ENCODE assay signal across 8 mouse cellular contexts in the genomic region with DNA sequence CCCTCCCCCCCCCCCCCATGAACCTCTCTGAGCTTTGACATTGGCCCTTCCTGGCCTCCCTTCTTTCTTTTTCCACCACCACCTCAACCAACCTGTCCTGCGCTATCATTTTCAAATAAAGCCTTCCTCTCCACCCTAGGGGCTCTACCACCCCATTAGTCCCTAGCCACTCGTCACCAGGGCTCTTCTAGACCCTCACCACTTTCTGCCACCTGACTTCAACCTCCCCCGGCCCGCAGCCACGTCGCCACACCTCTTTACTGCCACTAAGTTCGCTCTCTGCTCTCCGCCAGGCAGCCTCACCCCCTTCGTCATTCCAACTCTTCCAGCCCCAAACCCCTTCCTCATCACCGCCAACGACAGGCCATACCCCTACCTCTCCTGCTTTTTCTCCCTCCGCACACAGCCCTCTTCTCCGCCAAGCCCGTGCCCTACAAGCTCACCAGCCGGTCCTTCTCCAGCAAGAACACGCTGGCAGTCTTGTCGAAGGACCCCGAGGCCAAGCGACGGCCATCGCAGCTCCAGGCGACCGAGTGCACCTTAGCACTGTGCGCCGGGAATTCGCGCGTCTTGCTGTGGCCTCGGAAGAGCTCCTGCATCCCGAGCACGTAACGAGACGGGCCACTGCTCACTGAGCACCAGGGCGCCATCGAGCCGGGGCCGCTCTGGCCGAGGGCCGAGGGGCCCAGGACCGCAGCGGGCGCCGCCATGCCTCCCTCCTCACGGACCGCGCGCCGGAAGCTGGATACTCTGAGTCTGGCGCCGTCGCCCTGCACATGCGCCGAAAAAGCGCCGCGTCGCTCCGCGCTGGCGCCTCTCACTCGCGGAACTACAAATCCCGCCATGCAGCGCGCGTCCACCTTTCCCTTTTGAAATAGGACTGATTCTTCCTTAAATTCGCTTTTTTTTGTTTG. TPM values are rescaled to one million over a fixed set of nuclear protein-coding genes. Genes with fewer than 3 reads are reported as not detected.
A peak's percentile ranks its signal among the peaks of the same experiment; 100 is the strongest.
DNase-seq lines count a peak whose midpoint lies in the region; ATAC-seq and TF ChIP-seq lines count a peak whose summit lies in the region.

Gene Thoc3 (minus strand): TSS at position 752 of the 914 bp plus-strand sequence.

- no peaks in the 10 kb centered on the region for H3K9me3 ChIP-seq in hindbrain, postnatal 0 days (ENCODE audit: low read length)

- DNase-seq in WW6 (ENCODE audit: low read depth, low spot score) = peak; percentile 78
- peak; percentile 75 to 86 for DNase-seq in cerebellum, postnatal 4 days (ENCODE audit: low spot score in 2 of 2)
- DNase-seq in gastrocnemius, adult 2 months = peak; percentile 93
- peak; percentile 95 for DNase-seq in hindbrain, postnatal 0 days (ENCODE audit: low spot score)
- DNase-seq in left cerebral cortex, adult 2 months (ENCODE audit: extremely low spot score in 1 of 2, low spot score in 2 of 2) = peak; percentile 90 to 94
- peak; percentile 94 to 96 for DNase-seq in right cerebral cortex, adult 2 months (ENCODE audit: low spot score in 2 of 2)
- peak; percentile 90 for DNase-seq in urinary bladder, postnatal 14 days (ENCODE audit: low spot score)

- peak within 1 kb of the TSS; percentile 96 for H3K4me2 ChIP-seq in hindbrain, postnatal 0 days (ENCODE audit: low read depth, low read length)

- H3K4me3 ChIP-seq in gastrocnemius, adult 2 months = peak within 1 kb of the TSS; percentile 98
- peak within 1 kb of the TSS; percentile 88 for H3K4me3 ChIP-seq in hindbrain, postnatal 0 days (ENCODE audit: low read length)
- peak within 1 kb of the TSS; percentile 72 for H3K4me3 ChIP-seq in left cerebral cortex, adult 2 months

- no peaks in the 10 kb centered on the region for H3K27me3 ChIP-seq in hindbrain, postnatal 0 days (ENCODE audit: insufficient read depth, low read length)

- peak; percentile 98 for ATAC-seq in hindbrain, postnatal 0 days
- ATAC-seq in megakaryocyte, adult 5-6 weeks (ENCODE audit: poor library complexity, severe bottlenecking) = peak; percentile 100

- no peak for TF ChIP-seq CTCF in gastrocnemius, adult 2 months (IDR thresholded peaks at IDR 0.05)
- TF ChIP-seq CTCF in hindbrain, postnatal 0 days (IDR thresholded peaks at IDR 0.05; ENCODE audit: low read depth) = no peak
- TF ChIP-seq CTCF in left cerebral cortex, adult 2 months (IDR thresholded peaks at IDR 0.05) = no peak

- WGBS in hindbrain, postnatal 0 days = under 1% methylated on average over 66 of the region's 67 CpGs

- peak within 1 kb of the TSS; percentile 81 for H3K9ac ChIP-seq in hindbrain, postnatal 0 days (replicated peaks; ENCODE audit: low read length)

- peaks cover 28% of the 10 kb centered on the region for H3K36me3 ChIP-seq in hindbrain, postnatal 0 days (ENCODE audit: insufficient read depth, low read length)

- H3K27ac ChIP-seq in gastrocnemius, adult 2 months = peak within 1 kb of the TSS; percentile 85
- H3K27ac ChIP-seq in hindbrain, postnatal 0 days = peak within 1 kb of the TSS; percentile 73; the same call in 1 of the 2 replicates
- peak within 1 kb of the TSS; percentile 73 for H3K27ac ChIP-seq in left cerebral cortex, adult 2 months

- peaks cover 9% of the 10 kb centered on the region for H3K4me1 ChIP-seq in hindbrain, postnatal 0 days (ENCODE audit: insufficient read depth, low read length)

- intact Hi-C loops in gastrocnemius, adult 2 months (cut with DNase I) = loop anchor here (5.0 kb wide), 3 partner anchors 34 to 154 kb away; partner anchors contain the start of genes 4833439L19Rik, Faf2 and Simc1
- intact Hi-C loops in left cerebral cortex, adult 2 months (cut with DNase I) = loop anchor here (5.0 kb wide), 2 partner anchors 54 to 99 kb away; partner anchors contain the start of gene 4833439L19Rik

RNA-seq across cellular contexts. Expression of gene Thoc3, which starts in this region (rescaled TPM):
- total RNA-seq in gastrocnemius, adult 2 months (2021) = 10 to 100 TPM; 14.7 to 16.5 TPM
- total RNA-seq in hindbrain, postnatal 0 days (2014; rRNA removed) = 67.2 and 120 TPM in 2 replicates
- 107 and 108 TPM in 2 replicates for polyA plus RNA-seq in hindbrain, postnatal 0 days (2015; fragmentation: Nextera tagmentation; extraction: Ambion mirVana)
- total RNA-seq in left cerebral cortex, adult 2 months (2021) = 10 to 100 TPM; 35.6 to 36.0 TPM
- 15.2 and 16.2 TPM in 2 replicates for total RNA-seq in megakaryocyte, adult 5-6 weeks (2015)
- 19.6 and 20.6 TPM in 2 replicates for total RNA-seq in megakaryocyte, adult 5-6 weeks (2017)

Comparison
In these comparisons a context has a peak if more than half of its experiments do, and no peak if none do; other contexts are left out.
1. Peak in every context shown above with its lines: DNase-seq, ATAC-seq, H3K4me3 ChIP-seq and H3K27ac ChIP-seq.